Mouse (Mus musculus) neural tube, embryonic 11.5 days (tissue): ENCODE data around the gene Topaz1. TPM values are rescaled to one million over a fixed set of nuclear protein-coding genes. Genes with fewer than 3 reads are reported as not detected.

ENCODE experiments used
- ATAC-seq: fragments of 200-750 bp; cut with Nextera tagmentation; 2 replicates; pipeline ENCODE4 v1.8.0; 2017; ENCODE audit warnings: moderate number of reproducible peaks, mild to moderate bottlenecking, moderate TSS enrichment, moderate library complexity; ENCODE audit not compliant: insufficient read depth, low FRiP score, low TSS enrichment
- DNase-seq: peaks from one replicate; pipeline ENCODE4 v3.0.0-alpha.2; 2015; ENCODE audit warnings: low spot score
- H3K27ac ChIP-seq: fragments of 300-500 bp; sonication (generic); 2 replicates; pipeline ENCODE4 v1.5.1; 2014; ENCODE audit warnings: low read depth, mild to moderate bottlenecking, low read length
- H3K27me3 ChIP-seq: fragments of 300-500 bp; sonication (generic); 2 replicates; pipeline ENCODE4 v1.6.1; 2014; ENCODE audit warnings: mild to moderate bottlenecking, low read length, mixed read lengths; ENCODE audit not compliant: control insufficient read depth, insufficient read depth
- H3K36me3 ChIP-seq: fragments of 300-500 bp; sonication (generic); 2 replicates; pipeline ENCODE4 v1.6.1; 2014; ENCODE audit warnings: mild to moderate bottlenecking, low read length, moderate library complexity, mixed read lengths; ENCODE audit not compliant: control insufficient read depth, insufficient read depth
- H3K4me1 ChIP-seq: fragments of 300-500 bp; sonication (generic); 2 replicates; pipeline ENCODE4 v1.6.1; 2014; ENCODE audit warnings: low read length, mixed read lengths; ENCODE audit not compliant: control insufficient read depth, insufficient read depth
- H3K4me2 ChIP-seq: fragments of 300-500 bp; sonication (generic); 2 replicates; pipeline ENCODE4 v1.6.1; 2014; ENCODE audit warnings: low read depth, mild to moderate bottlenecking, moderate library complexity
- H3K4me3 ChIP-seq: fragments of 300-500 bp; sonication (generic); 2 replicates; pipeline ENCODE4 v1.5.1; 2014; ENCODE audit warnings: low read depth, low read length
- H3K9ac ChIP-seq: fragments of 300-500 bp; sonication (generic); 2 replicates; pipeline ENCODE4 v1.6.1; 2014; ENCODE audit warnings: mild to moderate bottlenecking, low read length
- H3K9me3 ChIP-seq: fragments of 300-500 bp; sonication (generic); 2 replicates; pipeline ENCODE4 v1.6.1; 2016; ENCODE audit warnings: low read length; ENCODE audit not compliant: control insufficient read depth
- WGBS: fragments of 180-500 bp; shearing (Covaris S2); extraction: QIAGEN DNeasy Blood & Tissue Kit; methylation state at CpG from one replicate; pipeline ENCODE4 v1.1.7; 2014; 5-methylcytosine and 5-hydroxymethylcytosine counted together
- polyA plus RNA-seq: library from polyadenylated mRNA; unstranded; fragments of >200 nt; fragmentation: Nextera tagmentation; extraction: Ambion mirVana; gene quantifications from 2 replicates; pipeline ENCODE4 v1.2.1, GENCODE M21; 2014

Topaz1 gene
- polyA plus RNA-seq, 1 experiment from 2014 or later = not detected

GRCm38 (mm10) chr9:122732126-122732810 lies 14.9 kb upstream of the Topaz1 start:
- Histone ChIP-seq H3K27me3 (no peaks in the 10 kb centered on the region), H3K27ac (no peak overlapping the region), H3K4me2 (no peak overlapping the region), H3K4me3 (no peak overlapping the region), H3K36me3 (no peaks in the 10 kb centered on the region), H3K9ac (no peak overlapping the region), H3K9me3 (no peaks in the 10 kb centered on the region), H3K4me1 (no peaks in the 10 kb centered on the region)
- DNase-seq (no peak), ATAC-seq (no peak)
- 75% methylated on average over 8 of the region's 8 CpGs for WGBS

- no peaks in the 10 kb centered on the region for H3K27me3 ChIP-seq
- no peak for DNase-seq
- no peak overlapping the region for H3K9ac ChIP-seq
- no peaks in the 10 kb centered on the region for H3K4me1 ChIP-seq
- H3K4me3 ChIP-seq = 0 out of 2 replicates have a peak overlapping the region, but pooled peaks have one; percentile 9
- WGBS = 38% methylated on average over 12 of the region's 12 CpGs
- H3K27ac ChIP-seq = no peak overlapping the region
- no peaks in the 10 kb centered on the region for H3K9me3 ChIP-seq
- H3K4me2 ChIP-seq = no peak overlapping the region
- ATAC-seq = no peak
- no peaks in the 10 kb centered on the region for H3K36me3 ChIP-seq
Measured at GRCm38 (mm10) chr9:122733222-122733621, 13.9 kb upstream of the Topaz1 start.

GRCm38 (mm10) chr9:122734934-122735333 lies 12.2 kb upstream of the Topaz1 start:
- Histone ChIP-seq H3K4me3 (no peak overlapping the region), H3K27me3 (no peaks in the 10 kb centered on the region), H3K9ac (no peak overlapping the region), H3K9me3 (no peaks in the 10 kb centered on the region), H3K4me1 (no peaks in the 10 kb centered on the region), H3K4me2 (no peak overlapping the region), H3K36me3 (no peaks in the 10 kb centered on the region), H3K27ac (no peak overlapping the region)
- DNase-seq = no peak
- WGBS = 71% methylated on average over 7 of the region's 7 CpGs
- ATAC-seq = no peak

GRCm38 (mm10) chr9:122736001-122736400 lies 11.1 kb upstream of the Topaz1 start:
- WGBS = 81% methylated on average over 2 of the region's 2 CpGs
- ATAC-seq = no peak
- Histone ChIP-seq H3K9me3 (no peaks in the 10 kb centered on the region), H3K27ac (no peak overlapping the region), H3K4me3 (no peak overlapping the region), H3K27me3 (no peaks in the 10 kb centered on the region), H3K9ac (no peak overlapping the region), H3K4me1 (no peaks in the 10 kb centered on the region), H3K4me2 (no peak overlapping the region), H3K36me3 (no peaks in the 10 kb centered on the region)
- DNase-seq = no peak

- no peak overlapping the region for H3K27ac ChIP-seq
- no peak for ATAC-seq
- no peaks in the 10 kb centered on the region for H3K9me3 ChIP-seq
- no peaks in the 10 kb centered on the region for H3K36me3 ChIP-seq
- no peaks in the 10 kb centered on the region for H3K27me3 ChIP-seq
- peak; percentile 54 for DNase-seq
- 24% methylated on average over 4 of the region's 4 CpGs for WGBS
- no peak overlapping the region for H3K4me2 ChIP-seq
- H3K4me1 ChIP-seq = no peaks in the 10 kb centered on the region
- H3K4me3 ChIP-seq = no peak overlapping the region
- H3K9ac ChIP-seq = no peak overlapping the region
Measured at GRCm38 (mm10) chr9:122736742-122737141, 10.4 kb upstream of the Topaz1 start.

- no peak overlapping the region for H3K4me2 ChIP-seq
- DNase-seq = no peak
- WGBS = 91% methylated on average over 1 of the region's 1 CpGs
- H3K27ac ChIP-seq = no peak overlapping the region
- H3K36me3 ChIP-seq = no peaks in the 10 kb centered on the region
- no peak overlapping the region for H3K9ac ChIP-seq
- no peaks in the 10 kb centered on the region for H3K9me3 ChIP-seq
- ATAC-seq = no peak
- no peak overlapping the region for H3K4me3 ChIP-seq
- H3K4me1 ChIP-seq = no peaks in the 10 kb centered on the region
- no peaks in the 10 kb centered on the region for H3K27me3 ChIP-seq
Measured at GRCm38 (mm10) chr9:122745879-122746278, 1.3 kb upstream of the Topaz1 start.

- Histone ChIP-seq H3K27ac (no peak overlapping the region), H3K4me1 (no peaks in the 10 kb centered on the region), H3K9me3 (no peaks in the 10 kb centered on the region), H3K27me3 (no peaks in the 10 kb centered on the region), H3K9ac (no peak overlapping the region), H3K4me2 (no peak overlapping the region), H3K4me3 (no peak overlapping the region), H3K36me3 (no peaks in the 10 kb centered on the region)
- ATAC-seq (no peak), DNase-seq (no peak)
- WGBS = 64% methylated on average over 2 of the region's 2 CpGs
Measured at GRCm38 (mm10) chr9:122757614-122758013, 10.5 kb downstream of the Topaz1 start.

GRCm38 (mm10) chr9:122760111-122760510 lies 13.0 kb downstream of the Topaz1 start:
- Histone ChIP-seq H3K4me3 (no peak overlapping the region), H3K9ac (no peak overlapping the region), H3K4me2 (no peak overlapping the region), H3K27ac (no peak overlapping the region), H3K4me1 (no peaks in the 10 kb centered on the region), H3K9me3 (no peaks in the 10 kb centered on the region), H3K27me3 (no peaks in the 10 kb centered on the region), H3K36me3 (no peaks in the 10 kb centered on the region)
- DNase-seq (no peak), ATAC-seq (no peak)

GRCm38 (mm10) chr9:122785231-122785630 lies 38.1 kb downstream of the Topaz1 start:
- no peak overlapping the region for H3K4me3 ChIP-seq
- DNase-seq (no peak), ATAC-seq (no peak)
- H3K9me3 ChIP-seq = no peaks in the 10 kb centered on the region
- no peak overlapping the region for H3K9ac ChIP-seq
- no peak overlapping the region for H3K27ac ChIP-seq
- 82% methylated on average over 5 of the region's 5 CpGs for WGBS
- H3K4me2 ChIP-seq = no peak overlapping the region
- no peaks in the 10 kb centered on the region for H3K27me3 ChIP-seq
- no peaks in the 10 kb centered on the region for H3K36me3 ChIP-seq
- no peaks in the 10 kb centered on the region for H3K4me1 ChIP-seq
